Mouse (Mus musculus) heart, postnatal 0 days (tissue): Measurements from ENCODE around the gene Ugt1a6a. TPM values are rescaled to one million over a fixed set of nuclear protein-coding genes. Genes with fewer than 3 reads are reported as not detected.
"Not testable (repeated sequence)": the region's sequence is repeated elsewhere in the genome, so short reads cannot be mapped to it uniquely, and the experiment has no call there.

ENCODE experiments used
- ATAC-seq: fragments of 200-750 bp; cut with Nextera tagmentation; 2 replicates; pipeline ENCODE4 v1.8.0; 2017; ENCODE audit warnings: low read depth, moderate number of reproducible peaks, moderate library complexity; ENCODE audit not compliant: insufficient read depth
- DNase-seq: peaks from one replicate; pipeline ENCODE4 v3.0.0-alpha.2; 2016; ENCODE audit warnings: low spot score
- H3K27ac ChIP-seq: fragments of 300-500 bp; sonication (generic); 2 replicates; pipeline ENCODE4 v1.5.1; 2014; ENCODE audit warnings: low read depth, mild to moderate bottlenecking
- H3K27me3 ChIP-seq: fragments of 300-500 bp; sonication (generic); 2 replicates; pipeline ENCODE4 v1.6.1; 2014; ENCODE audit warnings: low read length, mixed read lengths; ENCODE audit not compliant: control insufficient read depth, insufficient read depth
- H3K36me3 ChIP-seq: fragments of 300-500 bp; sonication (generic); replicated peaks from 2 replicates; pipeline ENCODE4 v1.6.1; 2014; ENCODE audit warnings: low read length, mixed read lengths; ENCODE audit not compliant: control insufficient read depth, insufficient read depth
- H3K4me1 ChIP-seq: fragments of 300-500 bp; sonication (generic); 2 replicates; pipeline ENCODE4 v1.6.1; 2014; ENCODE audit warnings: antibody characterized with exemption; ENCODE audit not compliant: control insufficient read depth, insufficient read depth
- H3K4me2 ChIP-seq: fragments of 300-500 bp; sonication (generic); 2 replicates; pipeline ENCODE4 v1.6.1; 2014; ENCODE audit warnings: low read depth, mild to moderate bottlenecking, low read length, moderate library complexity
- H3K4me3 ChIP-seq: fragments of 300-500 bp; sonication (generic); 2 replicates; pipeline ENCODE4 v1.5.1; 2014; ENCODE audit warnings: low read depth, low read length
- H3K9ac ChIP-seq: fragments of 300-500 bp; sonication (generic); replicated peaks from 2 replicates; pipeline ENCODE4 v1.6.1; 2014; ENCODE audit warnings: low read depth, low read length, mixed read lengths
- H3K9me3 ChIP-seq: fragments of 300-500 bp; sonication (generic); replicated peaks from 2 replicates; pipeline ENCODE4 v1.6.1; 2016; ENCODE audit warnings: low read length; ENCODE audit not compliant: control insufficient read depth
- CTCF ChIP-seq: IDR thresholded peaks from 2 replicates; pipeline ENCODE4 v1.5.1; 2016; ENCODE audit warnings: antibody characterized with exemption, control low read depth, low read depth
- EP300 ChIP-seq: IDR thresholded peaks from 2 replicates; pipeline ENCODE4 v1.6.1; 2016; ENCODE audit warnings: antibody characterized with exemption, low read depth
- WGBS: fragments of 180-500 bp; shearing (Covaris S2); extraction: QIAGEN DNeasy Blood & Tissue Kit; methylation state at CpG from one replicate; pipeline ENCODE4 v1.1.7; 2014; 5-methylcytosine and 5-hydroxymethylcytosine counted together
- polyA plus RNA-seq: library from polyadenylated mRNA; unstranded; fragments of >200 nt; fragmentation: Nextera tagmentation; extraction: Ambion mirVana; gene quantifications from 2 replicates; pipeline ENCODE4 v1.2.1, GENCODE M21; 2015
- total RNA-seq: library from RNA; depleted of rRNA; stranded (reverse); fragments of >200 nt; gene quantifications from 2 replicates; pipeline ENCODE4 v1.2.3, GENCODE M21; 2014; ENCODE audit warnings: low replicate concordance

Ugt1a6a gene
- total and polyA plus RNA-seq, 2 experiments from 2014 or later = 0.66 to 2.2 TPM

DNA sequence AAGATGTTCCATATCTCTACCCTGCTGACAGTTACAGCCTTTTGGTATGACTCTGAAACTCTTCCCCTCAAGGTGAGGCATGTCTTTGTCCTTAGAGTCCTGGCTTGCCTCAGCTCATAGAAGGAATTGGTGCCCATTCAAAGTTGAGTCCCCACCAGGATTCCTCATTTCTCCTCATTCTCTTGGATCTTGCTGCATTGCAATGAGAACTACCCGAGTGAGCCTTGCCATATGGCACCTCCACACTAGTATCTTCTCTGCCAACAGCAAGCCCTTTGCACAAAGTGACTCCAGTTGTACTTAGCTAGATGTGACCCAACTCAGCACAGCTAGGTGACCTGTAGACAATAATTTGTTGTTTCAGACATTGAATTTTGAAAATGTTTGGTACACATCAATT lies 89.0 kb downstream of the Ugt1a6a start:
- Histone ChIP-seq H3K9me3 (peaks cover 33% of the 10 kb centered on the region), H3K27ac (no peak overlapping the region), H3K4me3 (no peak overlapping the region), H3K4me2 (no peak overlapping the region), H3K9ac (no peak overlapping the region), H3K36me3 (no peaks in the 10 kb centered on the region), H3K27me3 (no peaks in the 10 kb centered on the region), H3K4me1 (no peaks in the 10 kb centered on the region)
- no peak for ATAC-seq
- no peak for TF ChIP-seq CTCF
- TF ChIP-seq EP300 = no peak
- DNase-seq = no peak
- WGBS = 32% methylated on average over 1 of the region's 1 CpGs

DNA sequence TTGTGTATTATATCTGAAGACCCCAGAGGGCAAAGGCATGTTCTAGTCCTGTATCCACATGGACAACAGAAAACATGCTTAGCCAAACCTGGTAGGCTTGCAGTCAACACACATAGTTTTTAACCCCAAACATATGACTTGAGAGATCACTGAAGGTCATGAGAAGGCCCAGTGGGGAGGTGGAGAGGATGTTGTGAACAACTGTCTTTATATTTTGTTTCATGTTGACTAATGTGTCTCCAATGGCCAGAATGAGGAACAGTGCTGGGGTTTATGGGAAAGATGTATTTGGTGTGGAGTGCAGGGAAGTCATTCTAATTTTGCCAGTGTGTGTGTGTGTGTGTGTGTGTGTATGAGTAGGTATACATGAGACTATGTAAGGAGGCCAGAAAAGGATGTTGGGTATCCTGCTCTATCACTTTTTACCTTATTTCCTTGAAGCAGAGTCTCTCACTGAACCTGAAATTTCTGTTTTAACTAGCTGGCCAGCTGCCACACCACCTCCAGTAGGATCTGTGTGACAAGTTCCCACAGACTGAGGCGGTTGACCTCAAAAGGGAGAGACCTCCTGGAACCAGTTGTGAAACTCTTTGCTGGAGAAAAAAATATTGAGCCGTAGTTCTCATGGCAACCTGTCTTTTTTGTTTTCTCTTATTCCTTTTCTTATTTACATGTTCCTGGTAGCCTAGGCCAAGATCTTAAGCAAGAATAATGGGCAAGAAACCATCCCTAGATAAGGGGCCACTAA lies 89.6 kb downstream of the Ugt1a6a start:
- Histone ChIP-seq H3K4me1 (no peaks in the 10 kb centered on the region), H3K9ac (no peak overlapping the region), H3K4me2 (no peak overlapping the region), H3K36me3 (no peaks in the 10 kb centered on the region), H3K4me3 (no peak overlapping the region), H3K27me3 (no peaks in the 10 kb centered on the region), H3K27ac (no peak overlapping the region), H3K9me3 (peaks cover 38% of the 10 kb centered on the region)
- no peak for TF ChIP-seq EP300
- no peak for TF ChIP-seq CTCF
- ATAC-seq (no peak), DNase-seq (no peak)
- WGBS = 56% methylated on average over 2 of the region's 2 CpGs

DNA sequence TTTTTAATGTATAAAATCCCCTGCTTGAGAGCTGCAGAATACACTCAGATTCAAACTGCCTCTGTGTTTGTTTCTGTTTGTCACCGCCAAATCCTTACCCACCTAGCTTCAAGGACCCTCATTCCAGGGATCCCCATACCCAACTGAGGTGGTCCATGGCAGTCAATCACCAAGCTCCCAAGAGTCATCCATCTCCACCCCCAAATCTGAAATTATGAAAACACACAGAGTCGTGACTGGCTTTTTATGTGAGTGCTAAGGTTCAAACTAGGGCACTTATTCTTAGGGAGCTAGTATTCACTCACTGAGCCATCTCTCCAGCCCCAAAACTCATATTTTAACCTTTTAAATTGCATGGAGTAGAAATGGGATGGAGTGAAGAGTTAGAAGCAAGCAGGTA lies 90.7 kb downstream of the Ugt1a6a start:
- H3K9me3 ChIP-seq = peaks cover 49% of the 10 kb centered on the region
- not testable (repeated sequence) for DNase-seq, H3K27me3 ChIP-seq, H3K4me3 ChIP-seq, H3K4me2 ChIP-seq, H3K9ac ChIP-seq, ATAC-seq, H3K4me1 ChIP-seq, H3K36me3 ChIP-seq, H3K27ac ChIP-seq
- 24% methylated on average over 2 of the region's 2 CpGs for WGBS

DNA sequence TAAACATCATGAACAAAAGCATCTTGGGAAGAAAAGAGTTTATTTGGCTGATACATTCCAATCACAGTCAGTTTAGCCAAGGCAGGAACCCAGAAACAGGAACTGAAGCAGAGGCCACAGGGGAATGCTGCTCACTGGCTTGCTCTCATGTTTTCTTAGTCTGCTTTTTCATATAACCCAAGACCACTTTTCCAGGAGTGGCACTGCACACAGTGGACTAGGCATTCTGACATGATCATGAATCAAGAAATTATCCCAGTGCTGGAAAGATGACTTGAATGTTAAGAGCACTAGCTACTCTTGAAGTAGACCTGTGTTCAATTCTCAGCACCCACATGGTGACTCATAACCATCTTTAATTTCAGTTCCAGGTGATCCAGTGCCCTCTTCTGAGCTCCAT lies 91.1 kb downstream of the Ugt1a6a start:
- Histone ChIP-seq H3K27me3 (no peaks in the 10 kb centered on the region), H3K4me2 (no peak overlapping the region), H3K9me3 (peaks cover 53% of the 10 kb centered on the region), H3K4me1 (no peaks in the 10 kb centered on the region), H3K36me3 (no peaks in the 10 kb centered on the region), H3K4me3 (no peak overlapping the region), H3K27ac (no peak overlapping the region), H3K9ac (no peak overlapping the region)
- TF ChIP-seq EP300 (no peak), CTCF (no peak)
- no peak for DNase-seq
- ATAC-seq = no peak

DNA sequence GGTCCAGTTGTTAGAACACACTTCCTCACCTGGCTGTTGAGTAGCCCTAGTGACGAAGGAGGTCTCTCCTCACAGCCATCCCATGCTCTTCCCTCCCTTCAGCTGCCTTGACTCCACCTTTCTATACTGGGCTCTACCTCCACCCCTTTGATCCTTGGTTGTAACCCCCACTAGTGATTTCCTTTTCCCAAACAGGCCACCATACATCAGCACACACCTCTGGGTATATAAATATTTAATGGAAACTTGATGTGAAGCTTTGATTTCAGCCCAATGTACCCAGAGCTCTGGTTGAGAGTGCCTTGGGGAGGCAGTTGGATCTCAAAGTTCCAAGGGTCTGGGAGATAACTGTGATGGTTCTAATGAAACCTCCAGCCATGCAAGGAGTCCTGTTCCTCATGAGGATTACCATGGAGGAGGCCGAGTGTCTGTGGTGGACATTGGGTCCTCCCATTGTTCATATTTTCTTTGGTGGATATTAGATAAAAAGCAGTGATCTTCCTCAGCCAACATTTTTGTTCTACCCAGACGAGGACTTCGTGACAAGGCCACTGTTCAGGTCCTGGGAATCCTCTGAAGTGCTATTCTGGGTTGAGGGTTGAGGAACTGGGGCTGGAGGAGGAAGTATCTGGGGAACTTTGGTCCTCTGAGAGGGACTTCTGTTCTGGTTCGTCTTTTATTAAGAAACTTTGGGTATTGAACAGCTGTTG lies 92.2 kb downstream of the Ugt1a6a start, which contains the start of gene Mroh2a:
TSS of gene Mroh2a (plus strand) at position 317 of the 710 bp plus-strand sequence.
- Histone ChIP-seq H3K4me3 (no peak within 1 kb of the TSS), H3K27me3 (no peaks in the 10 kb centered on the region), H3K9me3 (peaks cover 64% of the 10 kb centered on the region), H3K4me1 (no peaks in the 10 kb centered on the region), H3K4me2 (no peak within 1 kb of the TSS), H3K36me3 (no peaks in the 10 kb centered on the region), H3K27ac (no peak within 1 kb of the TSS), H3K9ac (no peak within 1 kb of the TSS)
- DNase-seq (no peak), ATAC-seq (no peak)
- WGBS = 42% methylated on average over 5 of the region's 5 CpGs
- no peak for TF ChIP-seq EP300
- TF ChIP-seq CTCF = no peak
